Mouse (Mus musculus): Measurements from ENCODE around the gene Micu2. TPM values are rescaled to one million over a fixed set of nuclear protein-coding genes. Genes with fewer than 3 reads are reported as not detected.
A peak's percentile ranks its signal among the peaks of the same experiment; 100 is the strongest.

Micu2 gene
- polyA plus RNA-seq, 1 experiment from 2014 or later: 46.0 TPM

DNA sequence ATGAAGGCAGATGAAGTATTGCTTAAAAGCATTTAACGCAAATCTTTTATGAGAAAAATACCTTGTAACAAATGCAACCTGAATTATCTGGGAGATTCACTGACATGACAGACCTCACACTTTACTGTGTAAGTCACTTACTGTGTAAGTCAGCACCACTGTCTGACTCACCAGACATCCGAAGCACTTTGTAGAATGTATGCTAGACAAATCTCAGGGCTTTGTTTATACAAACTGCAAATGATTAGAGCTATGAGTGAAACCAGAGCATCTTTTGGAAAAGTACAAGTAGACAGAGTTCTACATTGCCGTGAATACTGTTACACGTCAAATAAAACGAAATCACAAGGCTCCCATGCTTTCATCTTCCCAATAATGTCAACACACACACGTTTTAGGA is 23.4 kb downstream of the Micu2 start:
- Histone ChIP-seq H3K9ac (no peak overlapping the region), H3K9me3 (ENCODE audit: control insufficient read depth, low read length) (no peaks in the 10 kb centered on the region), H3K4me2 (replicated peaks) (no peak overlapping the region), H3K4me3 (replicated peaks; ENCODE audit: low read length) (no peak overlapping the region), H3K36me3 (replicated peaks; ENCODE audit: control insufficient read depth, insufficient read depth) (no peaks in the 10 kb centered on the region; the same call in 1 of the 2 replicates), H3K4me1 (replicated peaks; ENCODE audit: control insufficient read depth, insufficient read depth, low read length) (no peaks in the 10 kb centered on the region), H3K27me3 (ENCODE audit: control insufficient read depth, insufficient read depth, low read length) (no peaks in the 10 kb centered on the region), H3K27ac (no peak overlapping the region)
- DNase-seq (ENCODE audit: low spot score) (no peak), ATAC-seq (ENCODE audit: low FRiP score) (no peak)
- WGBS: 83% methylated on average over 6 of the region's 6 CpGs

DNA sequence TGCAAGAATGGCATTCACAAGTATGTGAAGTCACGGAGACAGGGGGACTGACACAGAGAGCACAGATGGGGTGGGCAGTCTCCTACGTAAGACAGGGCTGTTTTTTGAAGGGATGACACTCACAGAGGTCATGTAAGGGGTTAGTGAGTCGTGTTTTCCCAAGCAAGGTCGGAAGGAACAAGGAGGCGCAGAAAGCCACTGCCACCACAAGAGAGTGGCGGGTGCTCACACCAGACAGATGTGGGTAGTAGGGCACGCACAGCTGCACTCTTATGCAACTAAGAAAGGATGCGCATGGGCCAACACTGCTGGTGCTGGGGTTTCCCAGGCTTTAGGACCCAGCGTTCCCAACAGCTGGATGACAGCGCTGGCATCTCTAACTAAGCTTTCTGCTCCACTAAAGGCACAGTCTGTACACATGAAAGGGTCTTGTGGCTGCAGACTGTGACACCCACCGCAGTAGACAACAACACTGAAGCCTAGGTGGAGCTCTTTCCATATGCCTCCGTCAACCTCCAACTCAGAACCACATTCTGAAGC is 27.0 kb downstream of the Micu2 start:
- Histone ChIP-seq H3K4me1 (replicated peaks; ENCODE audit: control insufficient read depth, insufficient read depth, low read length) (no peaks in the 10 kb centered on the region), H3K27ac (no peak overlapping the region), H3K27me3 (ENCODE audit: control insufficient read depth, insufficient read depth, low read length) (no peaks in the 10 kb centered on the region), H3K4me3 (replicated peaks; ENCODE audit: low read length) (no peak overlapping the region), H3K9me3 (ENCODE audit: control insufficient read depth, low read length) (no peaks in the 10 kb centered on the region), H3K9ac (no peak overlapping the region), H3K4me2 (replicated peaks) (no peak overlapping the region), H3K36me3 (replicated peaks; ENCODE audit: control insufficient read depth, insufficient read depth) (peaks cover 19% of the 10 kb centered on the region)
- no peak for ATAC-seq (ENCODE audit: low FRiP score)
- no peak for DNase-seq (ENCODE audit: low spot score)
- WGBS: 78% methylated on average over 12 of the region's 12 CpGs

DNA sequence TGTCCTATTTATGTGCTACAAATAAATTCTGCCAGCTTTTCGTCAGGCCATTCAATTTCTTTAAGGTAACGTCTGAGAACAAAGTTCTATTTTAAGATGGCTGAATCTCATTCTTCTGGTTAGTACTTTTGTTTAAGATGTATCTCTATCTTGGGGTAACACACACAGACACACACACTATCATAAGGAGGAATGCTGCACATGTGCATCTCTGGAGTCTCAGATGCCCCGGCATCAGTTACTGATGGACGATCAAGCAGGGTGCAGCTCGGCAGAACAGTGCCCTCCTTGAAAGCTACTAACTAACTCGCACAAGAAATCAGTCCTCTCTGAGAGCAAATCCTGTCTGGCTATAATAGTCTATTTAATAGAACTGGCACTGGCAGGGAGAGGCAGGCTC is 30.2 kb downstream of the Micu2 start:
- H3K9ac ChIP-seq: no peak overlapping the region
- WGBS: 85% methylated on average over 6 of the region's 6 CpGs

DNA sequence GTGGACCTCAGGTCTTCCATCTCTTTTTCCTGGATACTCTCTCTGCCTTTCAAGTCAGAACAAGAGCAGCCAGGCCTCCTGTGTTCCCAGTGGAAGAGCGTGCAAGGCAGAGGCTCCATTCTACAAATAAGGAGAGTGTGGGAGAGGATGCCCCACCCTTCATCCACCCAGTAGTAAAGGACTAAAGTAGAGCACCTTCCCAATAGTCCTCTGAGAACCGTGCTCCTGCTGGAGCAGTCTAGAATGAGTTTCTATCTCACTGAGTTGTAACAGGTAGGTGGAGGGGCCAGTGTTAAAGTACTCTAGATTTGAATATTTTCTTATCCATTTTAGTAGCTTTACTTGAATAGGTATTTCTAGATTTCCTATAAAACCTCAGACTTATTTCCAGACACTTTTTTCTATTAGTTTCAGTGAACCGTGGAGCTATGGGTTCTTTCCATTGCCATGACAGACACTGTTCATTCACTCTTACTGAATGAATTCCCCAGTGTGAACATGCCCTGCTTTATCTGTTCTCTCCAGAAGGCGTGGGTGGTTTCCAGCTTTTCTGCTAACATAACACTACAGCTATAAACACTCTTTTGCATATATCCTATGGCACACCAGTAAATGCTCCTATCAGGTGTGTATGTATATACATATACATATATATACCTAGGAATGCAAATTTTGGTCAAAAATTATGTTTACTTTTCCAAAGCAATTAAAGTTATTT is 31.8 kb downstream of the Micu2 start:
- H3K4me2 ChIP-seq (replicated peaks): no peak overlapping the region
- no peak for DNase-seq (ENCODE audit: low spot score)
- H3K27ac ChIP-seq: no peak overlapping the region
- H3K9me3 ChIP-seq (ENCODE audit: control insufficient read depth, low read length): no peaks in the 10 kb centered on the region
- no peaks in the 10 kb centered on the region for H3K4me1 ChIP-seq (replicated peaks; ENCODE audit: control insufficient read depth, insufficient read depth, low read length)
- H3K36me3 ChIP-seq (replicated peaks; ENCODE audit: control insufficient read depth, insufficient read depth): peaks cover 19% of the 10 kb centered on the region
- H3K27me3 ChIP-seq (ENCODE audit: control insufficient read depth, insufficient read depth, low read length): no peaks in the 10 kb centered on the region
- WGBS: 83% methylated on average over 4 of the region's 4 CpGs
- H3K9ac ChIP-seq: no peak overlapping the region
- no peak overlapping the region for H3K4me3 ChIP-seq (replicated peaks; ENCODE audit: low read length)
- ATAC-seq (ENCODE audit: low FRiP score): no peak

More for the DNA sequence above, 30.2 kb downstream of the Micu2 start:
- H3K4me3 ChIP-seq (replicated peaks; ENCODE audit: low read length): no peak overlapping the region
- H3K9me3 ChIP-seq (ENCODE audit: control insufficient read depth, low read length): no peaks in the 10 kb centered on the region
- ATAC-seq (ENCODE audit: low FRiP score) (no peak), DNase-seq (ENCODE audit: low spot score) (no peak)
- no peaks in the 10 kb centered on the region for H3K4me1 ChIP-seq (replicated peaks; ENCODE audit: control insufficient read depth, insufficient read depth, low read length)
- H3K27ac ChIP-seq: no peak overlapping the region
- no peaks in the 10 kb centered on the region for H3K27me3 ChIP-seq (ENCODE audit: control insufficient read depth, insufficient read depth, low read length)
- H3K4me2 ChIP-seq (replicated peaks): no peak overlapping the region
- peaks cover 19% of the 10 kb centered on the region for H3K36me3 ChIP-seq (replicated peaks; ENCODE audit: control insufficient read depth, insufficient read depth)

DNA sequence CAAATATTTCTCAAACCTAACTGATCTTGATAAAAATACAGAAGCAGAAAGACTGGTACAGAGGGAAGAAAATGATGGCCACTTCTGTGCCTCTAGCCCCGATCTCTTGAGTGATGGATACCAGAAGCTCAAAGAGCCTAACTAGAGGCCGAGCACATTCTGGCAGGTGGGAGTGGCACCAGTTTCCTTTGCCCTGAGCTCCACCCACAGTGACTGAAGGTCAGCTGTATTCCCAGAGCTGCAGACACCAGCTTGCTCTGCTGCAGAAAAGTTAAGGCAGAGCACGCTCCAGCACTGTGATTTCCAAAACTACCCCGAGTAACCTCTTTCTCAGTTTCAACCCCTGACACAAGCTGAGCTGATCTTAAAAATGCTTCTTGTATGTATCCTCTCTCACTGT is 37.2 kb downstream of the Micu2 start:
- H3K27me3 ChIP-seq (ENCODE audit: control insufficient read depth, insufficient read depth, low read length): no peaks in the 10 kb centered on the region
- no peak overlapping the region for H3K9ac ChIP-seq
- no peak for ATAC-seq (ENCODE audit: low FRiP score)
- peaks cover 8% of the 10 kb centered on the region; the same call in 1 of the 2 replicates for H3K36me3 ChIP-seq (replicated peaks; ENCODE audit: control insufficient read depth, insufficient read depth)
- WGBS: 69% methylated on average over 4 of the region's 4 CpGs
- no peak overlapping the region for H3K4me3 ChIP-seq (replicated peaks; ENCODE audit: low read length)
- H3K9me3 ChIP-seq (ENCODE audit: control insufficient read depth, low read length): no peaks in the 10 kb centered on the region
- no peak overlapping the region for H3K4me2 ChIP-seq (replicated peaks)
- H3K27ac ChIP-seq: no peak overlapping the region
- H3K4me1 ChIP-seq (replicated peaks; ENCODE audit: control insufficient read depth, insufficient read depth, low read length): no peaks in the 10 kb centered on the region
- DNase-seq (ENCODE audit: low spot score): no peak

DNA sequence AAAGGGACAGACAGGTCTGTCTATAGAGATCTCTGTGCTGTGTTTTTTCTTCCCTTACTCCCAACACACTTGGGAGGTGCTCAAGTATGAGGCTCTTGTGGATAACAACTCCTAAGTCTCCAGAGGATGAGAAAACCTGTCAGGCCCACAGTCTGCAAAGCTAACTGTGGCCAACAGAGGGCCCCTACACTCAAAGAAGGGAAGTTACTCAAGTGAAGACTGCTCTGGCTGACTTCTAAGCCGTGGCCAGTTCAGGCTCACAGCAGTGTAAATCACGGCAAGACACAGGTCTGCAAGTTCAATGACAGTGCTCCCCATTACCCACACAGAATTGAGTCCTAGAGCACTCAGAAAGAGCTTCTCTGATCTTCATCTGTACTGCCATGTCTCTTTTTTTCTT is 48.0 kb downstream of the Micu2 start:
- Histone ChIP-seq H3K27me3 (ENCODE audit: control insufficient read depth, insufficient read depth, low read length) (no peaks in the 10 kb centered on the region), H3K4me2 (replicated peaks) (no peak overlapping the region), H3K36me3 (replicated peaks; ENCODE audit: control insufficient read depth, insufficient read depth) (peaks cover 25% of the 10 kb centered on the region), H3K27ac (no peak overlapping the region), H3K9me3 (ENCODE audit: control insufficient read depth, low read length) (no peaks in the 10 kb centered on the region), H3K9ac (no peak overlapping the region), H3K4me3 (replicated peaks; ENCODE audit: low read length) (no peak overlapping the region), H3K4me1 (replicated peaks; ENCODE audit: control insufficient read depth, insufficient read depth, low read length) (no peaks in the 10 kb centered on the region)
- ATAC-seq (ENCODE audit: low FRiP score) (no peak), DNase-seq (ENCODE audit: low spot score) (peak; percentile 41)
- 28% methylated on average over 2 of the region's 2 CpGs for WGBS

DNA sequence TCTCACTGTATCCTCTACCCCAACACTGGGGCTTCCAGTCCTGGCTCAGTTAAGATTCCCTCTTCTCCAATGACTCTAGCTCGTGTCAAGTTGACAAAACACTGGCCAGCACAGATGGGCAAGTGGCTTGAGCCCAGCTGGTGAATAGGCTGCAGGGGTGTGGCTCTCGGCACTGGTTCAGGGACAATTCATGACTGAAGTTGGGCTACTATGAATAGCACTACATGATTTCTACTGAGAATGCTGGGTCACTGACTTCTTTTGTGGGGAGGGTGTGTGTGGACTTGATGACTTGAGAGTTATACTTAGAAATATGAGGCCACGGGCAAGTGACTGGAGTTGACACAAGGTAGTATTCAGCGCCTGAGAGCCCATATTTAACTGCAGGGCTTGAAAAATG is 53.2 kb downstream of the Micu2 start:
- no peak overlapping the region for H3K9ac ChIP-seq
- no peaks in the 10 kb centered on the region for H3K27me3 ChIP-seq (ENCODE audit: control insufficient read depth, insufficient read depth, low read length)
- H3K4me3 ChIP-seq (replicated peaks; ENCODE audit: low read length): no peak overlapping the region
- DNase-seq (ENCODE audit: low spot score): no peak
- H3K9me3 ChIP-seq (ENCODE audit: control insufficient read depth, low read length): no peaks in the 10 kb centered on the region
- H3K27ac ChIP-seq: no peak overlapping the region
- H3K36me3 ChIP-seq (replicated peaks; ENCODE audit: control insufficient read depth, insufficient read depth): peaks cover 47% of the 10 kb centered on the region
- WGBS: 77% methylated on average over 4 of the region's 4 CpGs
- ATAC-seq (ENCODE audit: low FRiP score): no peak
- H3K4me1 ChIP-seq (replicated peaks; ENCODE audit: control insufficient read depth, insufficient read depth, low read length): no peaks in the 10 kb centered on the region
- H3K4me2 ChIP-seq (replicated peaks): no peak overlapping the region

DNA sequence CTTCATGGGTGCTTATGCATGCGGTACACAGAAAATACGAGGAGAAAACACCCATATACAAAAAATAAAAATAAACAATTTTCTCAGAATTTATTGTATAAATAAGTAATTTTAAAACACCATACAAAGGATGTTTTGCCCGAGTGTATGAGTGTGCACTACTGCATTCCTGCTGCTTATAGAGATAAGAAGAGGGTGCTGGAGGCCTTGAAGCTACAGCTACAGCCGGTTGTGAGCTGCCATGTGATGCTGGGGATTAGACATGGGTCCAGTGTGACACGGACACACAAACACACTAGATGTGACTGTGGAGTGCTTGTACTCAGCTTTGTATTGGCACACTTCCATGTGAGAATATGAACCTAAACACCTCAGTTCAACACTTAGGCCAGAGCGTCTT is 61.8 kb downstream of the Micu2 start:
- ATAC-seq (ENCODE audit: low FRiP score): no peak
- H3K4me3 ChIP-seq (replicated peaks; ENCODE audit: low read length): no peak overlapping the region

DNA sequence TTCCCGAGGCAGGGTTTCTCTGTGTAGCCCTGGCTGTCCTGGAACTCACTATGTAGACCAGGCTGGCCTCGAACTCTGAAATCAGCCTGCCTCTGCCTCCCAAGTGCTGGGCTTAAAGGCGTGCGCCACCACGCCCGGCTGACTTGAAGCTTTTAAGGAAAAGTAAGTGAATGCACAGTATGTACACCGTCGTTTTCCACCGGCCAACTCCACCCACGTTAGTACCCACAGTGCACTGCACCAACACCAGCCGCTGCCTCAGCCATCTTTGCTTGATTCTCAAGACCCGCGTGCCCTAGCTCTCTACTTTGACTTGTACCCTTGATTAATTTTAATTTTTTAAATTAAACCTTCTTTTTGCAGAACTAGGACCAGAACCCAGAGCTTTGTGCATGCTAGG is 64.4 kb downstream of the Micu2 start:
- Histone ChIP-seq H3K9me3 (ENCODE audit: control insufficient read depth, low read length) (no peaks in the 10 kb centered on the region), H3K27ac (no peak overlapping the region), H3K4me2 (replicated peaks) (no peak overlapping the region), H3K4me3 (replicated peaks; ENCODE audit: low read length) (no peak overlapping the region), H3K27me3 (ENCODE audit: control insufficient read depth, insufficient read depth, low read length) (no peaks in the 10 kb centered on the region), H3K36me3 (replicated peaks; ENCODE audit: control insufficient read depth, insufficient read depth) (peaks cover 19% of the 10 kb centered on the region), H3K4me1 (replicated peaks; ENCODE audit: control insufficient read depth, insufficient read depth, low read length) (no peaks in the 10 kb centered on the region), H3K9ac (no peak overlapping the region)
- ATAC-seq (ENCODE audit: low FRiP score): no peak
- no peak for DNase-seq (ENCODE audit: low spot score)
- 98% methylated on average over 13 of the region's 13 CpGs for WGBS

More for the DNA sequence above, 61.8 kb downstream of the Micu2 start:
- Histone ChIP-seq H3K4me1 (replicated peaks; ENCODE audit: control insufficient read depth, insufficient read depth, low read length) (no peaks in the 10 kb centered on the region), H3K36me3 (replicated peaks; ENCODE audit: control insufficient read depth, insufficient read depth) (peaks cover 21% of the 10 kb centered on the region), H3K9me3 (ENCODE audit: control insufficient read depth, low read length) (no peaks in the 10 kb centered on the region), H3K4me2 (replicated peaks) (no peak overlapping the region), H3K9ac (no peak overlapping the region), H3K27ac (no peak overlapping the region), H3K27me3 (ENCODE audit: control insufficient read depth, insufficient read depth, low read length) (no peaks in the 10 kb centered on the region)
- no peak for DNase-seq (ENCODE audit: low spot score)
- 92% methylated on average over 6 of the region's 6 CpGs for WGBS

All from hindbrain, embryonic 14.5 days (tissue).